Mouse (Mus musculus): ENCODE data around the gene Tmem221.

DNA sequence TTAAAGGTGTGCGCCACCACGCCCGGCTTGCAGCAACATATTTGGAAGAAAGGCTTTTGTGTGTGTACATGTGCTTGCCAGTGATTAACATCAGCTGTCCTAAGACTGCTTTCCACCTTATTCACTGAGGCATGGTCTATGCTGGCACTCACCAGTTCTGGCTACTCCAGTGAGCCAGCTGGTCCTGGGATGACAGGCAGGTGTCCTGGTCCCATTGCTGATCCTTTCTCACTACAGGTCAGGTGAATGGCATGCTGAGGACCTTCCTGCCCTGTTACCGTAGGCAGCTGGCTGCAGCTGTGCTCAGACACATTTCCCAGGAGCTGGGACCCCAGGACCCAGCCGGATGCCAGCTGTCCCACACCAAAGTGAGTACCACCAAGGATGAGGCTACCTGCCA, 40.2 kb upstream of the Tmem221 start:
- TF ChIP-seq CTCF (IDR thresholded peaks at IDR 0.05; ENCODE audit: insufficient read depth, low read depth, low read length) (no peak), POLR2A (IDR thresholded peaks at IDR 0.05; ENCODE audit: insufficient read depth, low read depth, low read length) (no peak)
